Mouse (Mus musculus) liver, adult 10 weeks (tissue): ENCODE data around the gene Rpl37. TPM values are rescaled to one million over a fixed set of nuclear protein-coding genes. Genes with fewer than 3 reads are reported as not detected.

Experiments
- polyA plus RNA-seq: library from polyadenylated mRNA; stranded (reverse); fragments of 350-450 nt; fragmentation: Illumina TruSeq; extraction: RNeasy Lipid Tissue Mini Kit (QIAGEN cat#74804); gene quantifications from one replicate; pipeline ENCODE4 v1.2.3, GENCODE M21; 2014; ENCODE audit warnings: low read depth, low replicate concordance

Rpl37 gene
- polyA plus RNA-seq: 30.6 TPM

DNA sequence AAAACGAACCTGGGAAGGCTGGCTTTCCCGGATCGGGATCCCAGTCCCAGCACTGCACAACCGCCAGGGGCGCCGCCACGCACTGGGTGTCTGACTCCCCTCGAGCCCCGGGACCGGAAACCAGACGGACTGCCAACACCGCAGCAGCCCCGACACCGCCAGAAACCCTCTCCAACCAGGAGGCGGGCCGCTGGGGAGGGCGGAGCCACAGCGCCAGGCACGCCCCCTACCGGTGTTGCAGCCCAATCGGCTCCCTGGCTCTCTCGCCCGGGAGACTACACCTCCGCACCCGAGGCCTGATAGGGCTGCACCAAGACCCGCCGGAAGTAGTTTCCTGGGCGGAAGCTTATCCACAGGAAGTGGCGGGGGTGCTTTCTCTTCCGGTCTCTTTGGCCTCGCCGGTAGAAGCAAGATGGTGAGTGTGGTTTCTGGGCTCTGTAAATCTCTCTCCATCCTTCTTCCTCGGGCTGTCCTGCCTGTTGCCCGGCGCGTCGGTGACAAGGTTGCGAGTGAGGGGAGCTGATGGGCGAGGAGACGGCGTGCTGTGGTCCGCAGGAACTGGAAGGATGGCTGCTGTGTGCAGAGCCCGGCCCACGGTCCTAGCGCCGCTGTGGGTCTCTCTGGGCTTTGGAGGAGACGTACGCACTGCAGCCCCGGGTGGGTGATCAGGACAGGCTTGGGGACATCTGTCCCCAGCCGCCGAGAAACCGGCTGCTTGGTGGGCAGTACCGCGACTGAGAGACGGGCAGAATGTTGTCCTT is at the start of gene Rpl37:
Gene Rpl37, plus strand, starts transcription at position 376 of the 761 bp plus-strand sequence.

DNA sequence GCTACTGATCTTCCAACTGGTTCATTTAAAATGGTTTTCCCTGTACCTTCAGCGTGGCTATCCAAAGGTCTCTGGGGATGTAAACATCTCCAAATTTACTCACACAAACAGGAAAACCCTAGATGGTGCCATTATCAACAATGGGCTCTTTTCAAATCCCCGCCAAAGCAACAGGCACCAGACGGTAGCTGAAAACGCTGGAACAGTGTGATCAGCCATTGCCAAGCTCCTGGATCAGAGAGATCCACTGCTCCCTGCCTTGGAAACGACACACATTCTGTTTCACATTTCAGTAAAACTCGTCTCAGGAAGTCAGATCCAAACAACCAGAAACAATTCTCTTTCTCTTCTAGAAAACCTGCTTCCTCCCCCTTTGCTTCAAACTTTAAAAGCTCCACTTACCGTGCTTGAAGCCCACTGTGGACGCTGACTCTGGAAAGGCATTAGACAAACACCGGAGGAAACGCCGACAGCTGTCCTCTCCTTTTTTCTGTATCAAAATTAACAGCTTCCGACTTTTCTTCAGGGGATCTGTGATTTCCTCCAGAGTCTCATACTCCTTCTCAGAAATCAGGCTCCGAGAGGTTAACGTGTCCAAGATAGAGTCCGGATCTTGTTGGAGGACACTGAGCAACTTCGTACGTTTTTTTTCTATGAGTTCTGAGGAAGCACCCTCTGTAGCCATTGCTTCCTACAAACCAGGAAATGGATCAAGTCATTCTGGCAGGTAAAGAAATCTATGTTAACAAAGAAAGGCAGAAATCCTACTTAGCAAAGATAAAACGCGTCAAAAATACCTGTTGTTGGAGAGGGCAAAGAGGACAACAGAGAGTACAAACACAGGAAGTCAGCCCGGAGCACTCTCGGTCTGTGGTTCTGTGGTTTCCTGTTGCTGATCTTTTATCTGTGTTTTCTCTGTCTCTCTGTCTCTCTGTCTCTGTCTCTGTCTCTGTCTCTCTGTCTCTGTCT is 8.5 kb upstream of the Rpl37 start, which contains the start of gene Card6:
Gene Card6, minus strand, starts transcription at position 854 of the 969 bp plus-strand sequence.

DNA sequence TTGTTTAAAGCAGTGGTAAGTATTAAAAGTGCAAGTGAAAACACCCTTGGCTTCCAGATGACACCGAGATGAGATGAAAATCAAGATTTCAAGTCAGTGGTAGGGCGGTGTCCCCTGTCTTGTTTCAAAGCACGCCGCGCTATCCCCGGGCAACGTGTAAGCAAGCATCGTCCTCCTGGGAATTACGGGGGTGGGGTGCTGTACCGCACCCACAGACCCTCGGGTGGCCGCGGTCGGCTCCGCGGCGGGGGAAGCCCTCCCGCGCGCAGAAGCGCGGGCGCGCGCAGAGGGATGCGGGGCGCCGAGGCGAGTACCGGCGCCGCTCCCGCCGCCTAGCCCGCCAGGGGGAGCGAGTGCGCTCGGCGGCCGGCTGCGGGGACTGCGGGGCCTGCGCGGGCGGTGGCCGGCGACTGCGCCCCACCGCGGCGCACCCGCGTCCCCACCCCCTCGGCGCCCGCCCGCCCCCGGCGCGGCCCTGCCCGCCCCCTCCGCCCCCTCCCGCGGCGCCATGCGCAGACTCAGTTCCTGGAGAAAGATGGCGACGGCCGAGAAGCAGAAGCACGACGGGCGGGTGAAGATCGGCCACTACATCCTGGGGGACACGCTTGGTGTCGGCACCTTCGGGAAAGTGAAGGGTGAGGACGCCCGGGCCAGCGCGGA is 27.0 kb downstream of the Rpl37 start, which contains the start of gene Prkaa1:
Gene Prkaa1, plus strand, starts transcription at position 501 of the 660 bp plus-strand sequence.

Other genes starting within 250 kb of the Rpl37 start
- gene Mroh2b, start 217.9 kb upstream of the Rpl37 start, polyA plus RNA-seq: not detected
- gene C7, start 52.9 kb upstream of the Rpl37 start, polyA plus RNA-seq: 0.64 TPM
- 6.4 TPM for gene Card6, start 8.1 kb upstream of the Rpl37 start, polyA plus RNA-seq
- 15.4 TPM for gene Prkaa1, start 27.2 kb downstream of the Rpl37 start, polyA plus RNA-seq
- gene Ttc33, start 68.9 kb downstream of the Rpl37 start, polyA plus RNA-seq: 31.5 TPM
- 0.56 TPM for gene Ptger4, start 127.5 kb downstream of the Rpl37 start, polyA plus RNA-seq